Mouse (Mus musculus): ENCODE measurements around the gene Dcn. TPM values are rescaled to one million over a fixed set of nuclear protein-coding genes. Genes with fewer than 3 reads are reported as not detected.

The Dcn gene
- polyA plus RNA-seq (2016; fragmentation: Nextera tagmentation; extraction: Ambion mirVana): 2.7 and 4.9 TPM in 2 replicates

DNA sequence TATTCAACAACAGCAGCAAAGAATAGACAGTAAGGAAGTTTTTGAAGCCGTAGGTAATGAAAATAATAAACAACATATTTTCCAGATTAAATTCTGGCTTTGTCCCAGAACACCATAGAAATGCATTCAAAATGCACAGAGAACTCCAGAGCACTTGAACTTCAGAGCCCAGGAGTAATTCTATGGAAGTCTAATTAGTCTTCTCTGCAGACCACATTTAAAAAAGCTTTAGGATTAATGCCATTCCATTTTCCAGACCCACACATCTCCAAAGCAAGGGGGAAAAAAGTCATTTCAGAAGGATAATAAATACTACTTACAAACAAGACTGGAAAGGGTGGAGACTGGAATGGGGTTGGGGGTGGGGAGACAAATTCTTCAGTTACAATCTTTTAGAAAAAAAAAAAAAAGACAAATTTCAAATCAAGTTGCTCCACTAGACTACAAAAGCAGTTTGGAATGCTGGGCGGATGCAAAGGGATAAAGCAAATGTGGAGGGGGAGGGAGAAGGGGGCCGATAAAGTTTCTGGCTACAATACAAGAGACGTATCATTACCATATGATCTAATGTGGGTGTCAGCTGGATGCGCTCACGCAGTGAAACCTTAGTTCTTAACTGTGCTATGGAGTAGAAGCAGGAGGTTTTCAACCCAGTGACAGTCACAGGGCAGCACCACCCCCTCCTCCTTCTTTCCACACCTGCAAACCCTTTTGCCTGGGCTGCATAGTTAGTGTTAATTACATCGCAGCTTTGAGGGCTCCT, at the start of gene Dcn:
Dcn (plus strand) TSS at position 606 of the 763 bp plus-strand sequence.
- peak; percentile 50 for DNase-seq (ENCODE audit: low spot score)
- H3K27ac ChIP-seq (replicated peaks): peak within 1 kb of the TSS; percentile 63
- H3K4me1 ChIP-seq: peaks cover 32% of the 10 kb centered on the region
- H3K36me3 ChIP-seq (replicated peaks): no peaks in the 10 kb centered on the region
- H3K9me3 ChIP-seq: no peaks in the 10 kb centered on the region
- peak within 1 kb of the TSS; percentile 38 for H3K4me3 ChIP-seq
- no peaks in the 10 kb centered on the region for H3K27me3 ChIP-seq (replicated peaks; ENCODE audit: low read depth, poor library complexity, severe bottlenecking)
- 9% methylated on average over 7 of the region's 7 CpGs for WGBS

GRCm38 (mm10) chr10:97436662-97437061, 42.7 kb upstream of the Dcn start:
- Histone ChIP-seq H3K36me3 (replicated peaks) (no peaks in the 10 kb centered on the region), H3K9me3 (no peaks in the 10 kb centered on the region), H3K27me3 (replicated peaks; ENCODE audit: low read depth, poor library complexity, severe bottlenecking) (no peaks in the 10 kb centered on the region), H3K27ac (replicated peaks) (no peak overlapping the region), H3K4me1 (peaks cover 8% of the 10 kb centered on the region), H3K4me3 (no peak overlapping the region)
- WGBS: 71% methylated on average over 5 of the region's 5 CpGs
- peak; percentile 31 for DNase-seq (ENCODE audit: low spot score)

- 64% methylated on average over 2 of the region's 2 CpGs for WGBS
- Histone ChIP-seq H3K36me3 (replicated peaks) (no peaks in the 10 kb centered on the region), H3K9me3 (no peaks in the 10 kb centered on the region), H3K4me3 (no peak overlapping the region), H3K27me3 (replicated peaks; ENCODE audit: low read depth, poor library complexity, severe bottlenecking) (no peaks in the 10 kb centered on the region), H3K4me1 (peaks cover 1% of the 10 kb centered on the region), H3K27ac (replicated peaks) (no peak overlapping the region)
- no peak for DNase-seq (ENCODE audit: low spot score)
Measured at GRCm38 (mm10) chr10:97442300-97442699, 37.1 kb upstream of the Dcn start.

GRCm38 (mm10) chr10:97446486-97446885, 32.9 kb upstream of the Dcn start:
- Histone ChIP-seq H3K27me3 (replicated peaks; ENCODE audit: low read depth, poor library complexity, severe bottlenecking) (no peaks in the 10 kb centered on the region), H3K36me3 (replicated peaks) (no peaks in the 10 kb centered on the region), H3K4me3 (no peak overlapping the region), H3K9me3 (no peaks in the 10 kb centered on the region), H3K27ac (replicated peaks) (no peak overlapping the region), H3K4me1 (no peaks in the 10 kb centered on the region)
- no peak for DNase-seq (ENCODE audit: low spot score)
- 86% methylated on average over 4 of the region's 4 CpGs for WGBS

- no peak for DNase-seq (ENCODE audit: low spot score)
- no peaks in the 10 kb centered on the region for H3K9me3 ChIP-seq
- H3K27ac ChIP-seq (replicated peaks): no peak overlapping the region
- WGBS: 72% methylated on average over 1 of the region's 1 CpGs
- no peak overlapping the region for H3K4me3 ChIP-seq
- no peaks in the 10 kb centered on the region for H3K27me3 ChIP-seq (replicated peaks; ENCODE audit: low read depth, poor library complexity, severe bottlenecking)
- peaks cover 4% of the 10 kb centered on the region; the same call in 1 of the 2 replicates for H3K4me1 ChIP-seq
- no peaks in the 10 kb centered on the region for H3K36me3 ChIP-seq (replicated peaks)
Measured at GRCm38 (mm10) chr10:97452886-97453285, 26.5 kb upstream of the Dcn start.

DNA sequence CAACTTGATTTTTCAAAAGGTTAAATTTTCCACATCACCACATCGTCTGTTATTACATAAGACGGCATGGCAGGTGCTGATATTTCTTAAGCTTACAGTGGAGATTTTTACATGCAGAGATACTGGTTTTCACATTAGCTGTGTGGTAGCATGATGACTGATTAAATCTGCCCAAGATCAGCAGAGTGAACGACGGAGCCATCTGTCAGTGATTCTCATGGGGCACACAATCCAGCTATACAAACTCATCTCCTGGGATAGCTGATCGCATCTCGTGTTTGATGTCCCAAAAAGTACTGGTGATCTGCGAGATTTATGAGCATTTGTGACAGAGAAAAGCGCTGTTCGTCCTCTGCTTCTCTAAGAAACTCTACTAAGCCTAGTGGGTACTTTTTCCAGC, 25.9 kb upstream of the Dcn start:
- no peaks in the 10 kb centered on the region for H3K9me3 ChIP-seq
- WGBS: 82% methylated on average over 9 of the region's 9 CpGs
- H3K36me3 ChIP-seq (replicated peaks): no peaks in the 10 kb centered on the region
- DNase-seq (ENCODE audit: low spot score): no peak
- no peak overlapping the region for H3K4me3 ChIP-seq
- no peak overlapping the region for H3K27ac ChIP-seq (replicated peaks)
- H3K4me1 ChIP-seq: peaks cover 4% of the 10 kb centered on the region; the same call in 1 of the 2 replicates
- no peaks in the 10 kb centered on the region for H3K27me3 ChIP-seq (replicated peaks; ENCODE audit: low read depth, poor library complexity, severe bottlenecking)

DNA sequence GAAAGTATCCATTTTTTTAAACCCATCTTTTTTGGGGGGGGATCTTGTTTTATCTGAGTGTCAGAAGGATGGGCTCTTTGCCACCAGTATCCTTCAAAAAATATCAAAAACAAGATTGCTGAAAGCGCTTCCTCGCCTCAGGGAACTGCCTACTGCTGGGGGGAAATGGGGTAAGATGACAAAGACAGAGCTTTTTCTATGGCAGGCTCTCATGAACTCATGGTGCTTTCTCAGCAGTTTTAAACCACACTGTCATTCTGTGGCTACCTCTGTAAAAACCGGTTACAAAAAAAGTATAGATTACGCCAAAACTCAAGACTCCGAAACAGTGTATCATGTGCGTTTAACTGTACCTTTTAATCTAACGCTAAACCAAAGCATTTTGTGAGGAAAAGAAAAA, 22.4 kb upstream of the Dcn start:
- DNase-seq (ENCODE audit: low spot score): no peak
- no peaks in the 10 kb centered on the region for H3K9me3 ChIP-seq
- no peak overlapping the region for H3K27ac ChIP-seq (replicated peaks)
- no peaks in the 10 kb centered on the region for H3K27me3 ChIP-seq (replicated peaks; ENCODE audit: low read depth, poor library complexity, severe bottlenecking)
- peaks cover 4% of the 10 kb centered on the region; the same call in 1 of the 2 replicates for H3K4me1 ChIP-seq
- H3K36me3 ChIP-seq (replicated peaks): no peaks in the 10 kb centered on the region
- WGBS: 87% methylated on average over 7 of the region's 7 CpGs
- H3K4me3 ChIP-seq: no peak overlapping the region

DNA sequence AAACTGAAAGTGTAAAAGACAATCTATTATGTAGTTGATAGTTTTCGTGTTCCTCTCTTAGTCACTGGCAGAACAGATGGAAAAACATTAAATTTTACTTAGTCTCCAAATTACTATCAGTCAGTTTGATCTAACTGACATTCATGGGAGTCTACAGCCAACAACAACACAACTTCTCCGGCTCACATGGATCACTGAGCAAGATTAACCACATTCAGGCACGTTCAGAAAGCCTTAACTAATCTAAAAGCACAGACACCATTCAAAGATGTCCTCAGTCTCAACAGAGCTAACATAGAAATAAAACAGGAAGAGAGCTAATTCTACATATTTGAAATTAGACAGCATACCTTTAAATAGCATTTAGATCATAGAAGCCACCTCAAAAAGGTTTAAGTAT, 12.6 kb upstream of the Dcn start:
- Histone ChIP-seq H3K27ac (replicated peaks) (no peak overlapping the region), H3K36me3 (replicated peaks) (no peaks in the 10 kb centered on the region), H3K27me3 (replicated peaks; ENCODE audit: low read depth, poor library complexity, severe bottlenecking) (no peaks in the 10 kb centered on the region), H3K4me1 (no peaks in the 10 kb centered on the region), H3K4me3 (no peak overlapping the region), H3K9me3 (no peaks in the 10 kb centered on the region)
- WGBS: 79% methylated on average over 3 of the region's 3 CpGs
- no peak for DNase-seq (ENCODE audit: low spot score)

DNA sequence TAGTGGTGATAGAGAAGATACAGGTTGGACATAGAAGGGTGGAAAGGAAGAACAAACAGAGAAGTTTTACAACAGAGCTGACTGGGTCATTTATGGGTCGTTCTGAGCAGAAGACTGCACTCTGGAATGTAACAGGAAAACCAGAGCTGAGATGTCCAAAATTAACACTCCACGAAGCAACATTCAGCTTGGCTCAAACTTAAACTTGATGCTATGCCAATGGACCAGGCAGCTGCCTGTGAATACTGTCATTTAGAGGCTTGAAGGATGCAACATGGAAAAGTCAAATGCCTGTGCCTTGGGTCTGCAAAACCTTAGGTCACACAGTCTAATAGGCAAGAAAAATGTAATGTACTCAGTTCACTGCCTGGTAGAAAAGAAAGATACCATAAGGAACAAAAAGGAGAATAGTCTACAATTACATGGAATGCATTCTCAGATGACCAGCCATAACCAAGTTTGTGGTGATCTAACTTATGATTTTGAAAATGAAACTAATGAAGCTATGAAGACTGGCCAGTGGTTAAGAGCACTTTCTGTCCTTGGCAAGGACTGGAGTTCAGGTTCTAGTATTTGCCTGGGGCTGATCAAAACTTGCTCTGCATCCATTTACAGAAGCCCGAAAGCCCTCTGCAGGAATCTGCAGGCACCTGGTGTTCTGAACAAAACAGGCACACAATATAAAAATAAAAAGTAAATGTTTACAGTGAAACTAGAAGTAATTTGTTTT, 9.8 kb upstream of the Dcn start:
- DNase-seq (ENCODE audit: low spot score): no peak
- no peaks in the 10 kb centered on the region for H3K36me3 ChIP-seq (replicated peaks)
- WGBS: 80% methylated on average over 3 of the region's 3 CpGs
- H3K4me3 ChIP-seq: no peak overlapping the region
- H3K4me1 ChIP-seq: no peaks in the 10 kb centered on the region
- H3K27me3 ChIP-seq (replicated peaks; ENCODE audit: low read depth, poor library complexity, severe bottlenecking): no peaks in the 10 kb centered on the region
- no peak overlapping the region for H3K27ac ChIP-seq (replicated peaks)
- no peaks in the 10 kb centered on the region for H3K9me3 ChIP-seq

GRCm38 (mm10) chr10:97475460-97475859, 3.9 kb upstream of the Dcn start:
- no peak for DNase-seq (ENCODE audit: low spot score)
- H3K4me3 ChIP-seq: no peak overlapping the region
- WGBS: 77% methylated on average over 6 of the region's 6 CpGs
- no peaks in the 10 kb centered on the region for H3K9me3 ChIP-seq
- no peaks in the 10 kb centered on the region for H3K27me3 ChIP-seq (replicated peaks; ENCODE audit: low read depth, poor library complexity, severe bottlenecking)
- H3K36me3 ChIP-seq (replicated peaks): no peaks in the 10 kb centered on the region
- H3K4me1 ChIP-seq: peaks cover 30% of the 10 kb centered on the region
- no peak overlapping the region for H3K27ac ChIP-seq (replicated peaks)

DNA sequence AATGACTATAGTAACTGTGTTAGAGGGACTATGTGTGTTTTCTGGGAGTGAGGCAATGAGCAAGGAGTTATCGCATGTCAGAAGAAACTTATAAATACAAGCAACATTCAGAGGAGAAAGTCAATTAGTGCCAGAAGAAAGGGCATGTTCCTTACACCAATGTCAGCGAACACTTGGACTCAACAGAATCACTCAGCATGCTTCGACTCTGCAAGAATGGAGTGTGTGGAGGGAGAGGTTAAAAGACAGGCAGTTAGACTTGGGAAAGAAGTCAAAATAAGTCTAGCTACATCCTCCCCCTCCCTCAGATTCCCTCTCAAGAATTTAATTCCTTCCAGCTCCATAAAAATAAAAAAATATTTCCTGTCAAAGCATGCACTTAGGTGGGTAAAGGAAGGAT, 1.1 kb upstream of the Dcn start:
- 57% methylated on average over 3 of the region's 3 CpGs for WGBS
- peak overlapping the region; percentile 35; the same call in 1 of the 2 replicates for H3K27ac ChIP-seq (replicated peaks)

GRCm38 (mm10) chr10:97482150-97482549, 2.7 kb downstream of the Dcn start:
- H3K4me3 ChIP-seq: no peak overlapping the region
- no peak overlapping the region for H3K27ac ChIP-seq (replicated peaks)
- no peaks in the 10 kb centered on the region for H3K27me3 ChIP-seq (replicated peaks; ENCODE audit: low read depth, poor library complexity, severe bottlenecking)
- H3K9me3 ChIP-seq: no peaks in the 10 kb centered on the region
- H3K4me1 ChIP-seq: peaks cover 29% of the 10 kb centered on the region
- no peak for DNase-seq (ENCODE audit: low spot score)
- no peaks in the 10 kb centered on the region for H3K36me3 ChIP-seq (replicated peaks)
- WGBS: 87% methylated on average over 5 of the region's 5 CpGs

More for the DNA sequence above, 1.1 kb upstream of the Dcn start:
- Histone ChIP-seq H3K27me3 (replicated peaks; ENCODE audit: low read depth, poor library complexity, severe bottlenecking) (no peaks in the 10 kb centered on the region), H3K4me1 (peaks cover 32% of the 10 kb centered on the region), H3K4me3 (no peak overlapping the region), H3K9me3 (no peaks in the 10 kb centered on the region), H3K36me3 (replicated peaks) (no peaks in the 10 kb centered on the region)
- no peak for DNase-seq (ENCODE audit: low spot score)

GRCm38 (mm10) chr10:97484049-97484448, 4.6 kb downstream of the Dcn start:
- Histone ChIP-seq H3K27ac (replicated peaks) (no peak overlapping the region), H3K4me1 (peaks cover 16% of the 10 kb centered on the region), H3K4me3 (no peak overlapping the region), H3K9me3 (no peaks in the 10 kb centered on the region), H3K36me3 (replicated peaks) (no peaks in the 10 kb centered on the region), H3K27me3 (replicated peaks; ENCODE audit: low read depth, poor library complexity, severe bottlenecking) (no peaks in the 10 kb centered on the region)
- WGBS: 66% methylated on average over 2 of the region's 2 CpGs
- no peak for DNase-seq (ENCODE audit: low spot score)

Data from embryonic facial prominence, embryonic 10.5 days (tissue).